Mouse (Mus musculus): ENCODE measurements around the gene Stox2. TPM values are rescaled to one million over a fixed set of nuclear protein-coding genes. Genes with fewer than 3 reads are reported as not detected.

Stox2 gene
- polyA plus RNA-seq, 1 experiment from 2014 or later, result 20.4 TPM

DNA sequence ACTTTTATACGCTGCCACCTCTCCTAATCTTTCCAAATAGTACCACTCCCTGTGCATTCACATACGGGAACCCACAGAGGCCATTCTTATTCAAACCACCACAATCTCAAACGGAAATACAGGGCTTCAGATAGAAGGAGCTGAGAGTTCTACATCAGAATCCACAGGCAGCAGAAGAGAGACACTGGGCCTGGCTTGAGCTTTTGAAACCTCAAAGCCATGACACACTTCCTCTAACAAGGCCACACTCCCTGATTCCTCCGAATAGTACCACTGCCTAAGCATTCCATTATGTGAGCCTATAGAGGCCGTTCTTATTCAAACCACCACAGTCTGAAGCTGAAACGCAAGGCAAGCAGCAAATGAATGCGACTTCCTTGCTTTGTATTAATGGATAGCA is 69.5 kb downstream of the Stox2 start:
- no peak overlapping the region for H3K4me3 ChIP-seq (replicated peaks)
- WGBS, result 83% methylated on average over 7 of the region's 7 CpGs
- no peaks in the 10 kb centered on the region for H3K36me3 ChIP-seq
- H3K4me1 ChIP-seq, result 0 out of 2 replicates have a peak, but pooled peaks cover 7% of the 10 kb centered on the region
- no peaks in the 10 kb centered on the region for H3K9me3 ChIP-seq (replicated peaks)
- H3K27ac ChIP-seq (replicated peaks), result no peak overlapping the region
- H3K9ac ChIP-seq, result no peak overlapping the region
- no peaks in the 10 kb centered on the region for H3K27me3 ChIP-seq
- no peak for ATAC-seq (ENCODE audit: insufficient number of reproducible peaks, low FRiP score, low TSS enrichment, low read depth)
- no peak overlapping the region for H3K4me2 ChIP-seq (replicated peaks)

DNA sequence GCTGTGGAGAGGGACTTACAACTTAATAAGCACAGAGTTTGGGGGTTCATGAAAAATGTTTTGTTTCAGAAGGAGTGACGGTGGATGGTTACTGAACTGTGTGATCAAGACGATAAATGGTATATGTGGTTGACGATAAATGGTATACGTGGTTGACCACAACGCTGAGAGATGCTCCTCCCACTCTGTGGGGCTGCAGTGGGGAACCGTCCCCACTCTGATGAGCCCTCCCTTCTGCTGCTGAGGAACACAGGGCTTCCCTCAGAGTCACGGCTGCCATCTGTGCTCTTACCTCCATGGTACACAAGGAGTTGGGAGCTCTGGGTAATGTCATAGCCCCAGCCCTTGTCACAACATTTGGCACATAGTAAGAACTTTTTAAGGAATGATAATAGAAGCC is 72.4 kb downstream of the Stox2 start:
- 79% methylated on average over 7 of the region's 7 CpGs for WGBS
- no peak overlapping the region for H3K9ac ChIP-seq
- no peaks in the 10 kb centered on the region for H3K36me3 ChIP-seq
- no peak for ATAC-seq (ENCODE audit: insufficient number of reproducible peaks, low FRiP score, low TSS enrichment, low read depth)
- H3K4me1 ChIP-seq, result peaks cover 25% of the 10 kb centered on the region
- H3K27ac ChIP-seq (replicated peaks), result no peak overlapping the region
- no peaks in the 10 kb centered on the region for H3K9me3 ChIP-seq (replicated peaks)
- no peak overlapping the region for H3K4me3 ChIP-seq (replicated peaks)
- no peak overlapping the region for H3K4me2 ChIP-seq (replicated peaks)
- no peaks in the 10 kb centered on the region for H3K27me3 ChIP-seq

DNA sequence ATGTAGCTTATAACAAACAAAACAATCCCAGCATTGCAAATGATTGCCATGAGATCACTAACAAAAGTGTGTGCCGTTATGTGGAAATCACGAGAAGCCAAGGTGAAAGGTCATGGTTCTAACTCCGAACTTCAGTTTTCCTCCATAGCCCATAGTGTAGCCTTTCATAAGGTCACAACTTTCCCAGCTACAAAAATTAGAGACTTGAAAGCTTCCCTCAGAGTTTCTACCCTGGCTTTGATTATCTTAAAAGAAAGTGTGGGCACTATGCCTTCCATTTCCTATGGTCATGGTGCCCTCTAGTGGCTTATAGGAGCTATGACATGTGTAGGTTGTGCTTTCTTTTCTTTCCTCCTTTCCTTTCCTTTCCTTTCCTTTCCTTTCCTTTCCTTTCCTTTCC is 74.6 kb downstream of the Stox2 start:
- WGBS, result 20% methylated on average over 3 of the region's 3 CpGs
- Histone ChIP-seq H3K36me3 (no peaks in the 10 kb centered on the region), H3K4me1 (peaks cover 23% of the 10 kb centered on the region), H3K9ac (no peak overlapping the region), H3K27ac (replicated peaks) (0 out of 2 replicates have a peak overlapping the region, but pooled peaks have one; percentile 18), H3K27me3 (no peaks in the 10 kb centered on the region), H3K4me3 (replicated peaks) (no peak overlapping the region), H3K4me2 (replicated peaks) (no peak overlapping the region), H3K9me3 (replicated peaks) (no peaks in the 10 kb centered on the region)
- no peak for ATAC-seq (ENCODE audit: insufficient number of reproducible peaks, low FRiP score, low TSS enrichment, low read depth)

DNA sequence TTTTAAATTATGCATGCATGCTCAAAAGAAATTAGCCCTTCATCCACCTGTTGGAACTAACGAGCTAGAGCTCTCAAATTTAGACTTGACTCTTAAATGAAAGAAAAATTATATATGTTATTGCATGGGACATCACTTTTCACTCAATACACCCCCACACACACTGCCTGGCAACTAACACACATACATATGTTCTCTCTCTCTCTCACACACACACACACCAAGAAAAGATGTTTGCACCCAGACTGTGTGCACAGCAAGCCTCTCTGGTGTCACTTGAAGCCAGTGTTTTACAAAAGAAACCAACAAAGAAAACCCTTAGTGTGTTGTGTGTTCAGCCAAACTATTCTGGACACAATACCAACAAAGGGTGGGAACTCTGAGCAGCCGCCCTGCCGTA is 75.1 kb downstream of the Stox2 start:
- no peaks in the 10 kb centered on the region for H3K27me3 ChIP-seq
- no peak overlapping the region for H3K4me3 ChIP-seq (replicated peaks)
- H3K36me3 ChIP-seq, result no peaks in the 10 kb centered on the region
- H3K27ac ChIP-seq (replicated peaks), result 0 out of 2 replicates have a peak overlapping the region, but pooled peaks have one; percentile 18
- no peaks in the 10 kb centered on the region for H3K9me3 ChIP-seq (replicated peaks)
- 66% methylated on average over 3 of the region's 3 CpGs for WGBS
- no peak overlapping the region for H3K9ac ChIP-seq
- peaks cover 23% of the 10 kb centered on the region for H3K4me1 ChIP-seq
- no peak for ATAC-seq (ENCODE audit: insufficient number of reproducible peaks, low FRiP score, low TSS enrichment, low read depth)
- H3K4me2 ChIP-seq (replicated peaks), result no peak overlapping the region

DNA sequence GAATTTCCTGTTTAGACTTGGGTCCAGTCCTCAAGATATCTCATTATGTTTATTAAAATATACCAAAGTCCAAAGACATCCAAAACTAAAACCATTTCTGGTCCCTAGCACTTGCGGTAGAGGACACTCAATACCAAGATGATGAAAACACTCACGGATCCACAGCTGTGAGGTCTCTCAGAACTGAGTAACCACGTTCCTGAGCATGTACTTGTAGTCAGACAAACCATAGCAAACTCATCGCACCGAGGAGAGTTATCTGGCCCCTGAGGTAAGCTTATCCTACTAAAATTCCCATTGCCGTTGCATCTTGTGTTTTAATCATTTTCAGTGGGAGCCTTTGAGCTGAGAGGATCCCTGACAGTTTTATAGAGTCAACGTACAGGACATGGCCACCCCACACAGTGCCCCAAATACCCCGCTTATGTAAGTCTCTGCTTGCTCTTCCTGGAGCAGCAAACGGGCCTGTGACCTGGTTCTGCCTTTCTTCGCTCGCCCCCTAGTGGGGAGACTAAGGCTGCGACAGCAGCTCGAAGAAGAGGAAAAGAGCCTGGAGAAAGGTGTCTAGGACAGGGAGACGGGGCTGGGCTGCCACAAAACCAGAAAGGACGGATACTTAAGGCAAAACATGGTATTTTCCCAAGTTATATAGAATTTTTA is 75.6 kb downstream of the Stox2 start:
- H3K27me3 ChIP-seq, result no peaks in the 10 kb centered on the region
- H3K9me3 ChIP-seq (replicated peaks), result no peaks in the 10 kb centered on the region
- no peak overlapping the region for H3K27ac ChIP-seq (replicated peaks)
- no peaks in the 10 kb centered on the region for H3K36me3 ChIP-seq
- ATAC-seq (ENCODE audit: insufficient number of reproducible peaks, low FRiP score, low TSS enrichment, low read depth), result peak; percentile 56; the same call in 1 of the 2 replicates
- H3K4me2 ChIP-seq (replicated peaks), result no peak overlapping the region
- 22% methylated on average over 15 of the region's 15 CpGs for WGBS
- no peak overlapping the region for H3K4me3 ChIP-seq (replicated peaks)
- H3K4me1 ChIP-seq, result peaks cover 23% of the 10 kb centered on the region
- H3K9ac ChIP-seq, result no peak overlapping the region

DNA sequence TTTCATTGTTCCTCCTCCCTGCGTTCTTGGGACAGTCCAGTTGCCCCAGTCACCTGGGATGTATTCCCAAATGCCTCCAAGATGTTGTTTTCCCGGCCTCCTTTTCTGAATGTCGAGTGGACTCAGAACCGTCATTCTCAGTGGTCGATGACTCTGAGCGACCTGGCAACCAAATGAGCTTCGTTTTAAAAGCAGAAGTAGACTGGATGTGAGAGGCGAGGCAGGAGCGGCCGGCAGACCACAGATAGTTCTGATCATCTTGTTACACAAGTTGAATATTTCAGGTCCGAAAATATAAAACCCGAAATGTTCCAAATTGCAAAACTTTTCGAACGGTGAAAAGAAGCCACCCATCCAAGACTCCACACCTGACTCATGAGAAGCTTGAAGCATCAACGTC is 76.2 kb downstream of the Stox2 start:
- H3K4me3 ChIP-seq (replicated peaks), result no peak overlapping the region
- no peaks in the 10 kb centered on the region for H3K27me3 ChIP-seq
- no peaks in the 10 kb centered on the region for H3K9me3 ChIP-seq (replicated peaks)
- peaks cover 23% of the 10 kb centered on the region for H3K4me1 ChIP-seq
- no peak overlapping the region for H3K27ac ChIP-seq (replicated peaks)
- WGBS, result 85% methylated on average over 15 of the region's 15 CpGs
- H3K36me3 ChIP-seq, result no peaks in the 10 kb centered on the region
- no peak for ATAC-seq (ENCODE audit: insufficient number of reproducible peaks, low FRiP score, low TSS enrichment, low read depth)
- H3K4me2 ChIP-seq (replicated peaks), result no peak overlapping the region
- H3K9ac ChIP-seq, result no peak overlapping the region

DNA sequence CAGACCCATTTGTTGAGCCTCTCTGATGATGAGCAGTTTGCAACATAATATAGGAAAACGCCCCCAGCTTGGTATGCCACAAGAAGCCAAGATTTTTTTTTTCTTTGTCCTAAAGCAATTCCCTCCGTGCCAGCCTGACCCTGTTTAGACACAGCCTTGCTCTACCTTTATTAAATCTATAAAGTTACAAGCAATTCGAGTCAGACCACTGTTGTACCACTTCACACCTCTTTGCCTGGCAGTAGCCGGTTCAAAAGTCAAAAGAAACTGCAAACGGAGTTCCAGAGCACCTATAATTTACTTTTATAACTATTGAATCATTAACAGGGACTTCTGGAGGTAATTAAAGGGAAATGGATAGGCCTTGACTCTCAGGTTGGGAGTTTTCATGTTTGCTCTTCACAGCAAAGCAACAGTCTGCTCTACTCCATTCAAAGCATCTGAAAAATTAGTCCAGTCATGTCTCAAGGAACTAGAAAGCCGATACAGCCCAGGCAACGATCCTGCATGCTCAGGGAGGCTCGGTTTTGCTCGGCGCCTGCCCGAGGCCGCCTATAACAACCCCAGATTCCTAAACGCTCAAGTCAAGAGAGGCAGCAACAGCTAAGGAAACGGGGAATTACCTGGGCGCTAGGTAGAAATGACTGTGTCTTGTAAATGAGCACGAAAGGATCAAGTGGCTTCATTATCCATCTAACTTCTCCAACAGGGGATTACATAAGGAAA is 77.0 kb downstream of the Stox2 start:
- H3K9ac ChIP-seq, result no peak overlapping the region
- no peaks in the 10 kb centered on the region for H3K36me3 ChIP-seq
- H3K9me3 ChIP-seq (replicated peaks), result no peaks in the 10 kb centered on the region
- no peak overlapping the region for H3K4me2 ChIP-seq (replicated peaks)
- no peaks in the 10 kb centered on the region for H3K27me3 ChIP-seq
- no peak overlapping the region for H3K4me3 ChIP-seq (replicated peaks)
- H3K27ac ChIP-seq (replicated peaks), result no peak overlapping the region
- no peak for ATAC-seq (ENCODE audit: insufficient number of reproducible peaks, low FRiP score, low TSS enrichment, low read depth)
- 39% methylated on average over 16 of the region's 16 CpGs for WGBS
- H3K4me1 ChIP-seq, result peaks cover 23% of the 10 kb centered on the region

DNA sequence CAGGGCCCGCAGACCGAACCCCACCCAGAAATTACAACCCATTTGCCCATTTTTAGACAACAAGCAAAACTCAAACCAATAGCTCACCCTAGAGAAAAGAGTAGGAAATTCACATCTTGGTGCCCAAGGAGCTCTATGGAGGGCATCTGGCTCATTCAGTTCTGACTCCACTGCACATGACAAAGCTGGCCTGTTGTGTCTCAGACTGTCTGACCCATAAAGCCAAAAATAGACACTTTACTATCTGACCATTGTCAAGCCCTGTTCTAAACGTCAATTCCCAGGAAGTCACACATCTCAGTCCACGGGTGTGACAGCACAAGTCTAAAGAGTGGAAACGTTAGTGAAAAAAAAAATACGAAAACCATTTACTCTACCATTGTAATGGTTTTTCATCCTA is 79.1 kb downstream of the Stox2 start:
- Histone ChIP-seq H3K36me3 (no peaks in the 10 kb centered on the region), H3K9ac (no peak overlapping the region), H3K9me3 (replicated peaks) (no peaks in the 10 kb centered on the region), H3K4me1 (peaks cover 23% of the 10 kb centered on the region), H3K4me3 (replicated peaks) (no peak overlapping the region), H3K27me3 (no peaks in the 10 kb centered on the region), H3K4me2 (replicated peaks) (no peak overlapping the region), H3K27ac (replicated peaks) (no peak overlapping the region)
- ATAC-seq (ENCODE audit: insufficient number of reproducible peaks, low FRiP score, low TSS enrichment, low read depth), result no peak
- WGBS, result 82% methylated on average over 6 of the region's 6 CpGs

DNA sequence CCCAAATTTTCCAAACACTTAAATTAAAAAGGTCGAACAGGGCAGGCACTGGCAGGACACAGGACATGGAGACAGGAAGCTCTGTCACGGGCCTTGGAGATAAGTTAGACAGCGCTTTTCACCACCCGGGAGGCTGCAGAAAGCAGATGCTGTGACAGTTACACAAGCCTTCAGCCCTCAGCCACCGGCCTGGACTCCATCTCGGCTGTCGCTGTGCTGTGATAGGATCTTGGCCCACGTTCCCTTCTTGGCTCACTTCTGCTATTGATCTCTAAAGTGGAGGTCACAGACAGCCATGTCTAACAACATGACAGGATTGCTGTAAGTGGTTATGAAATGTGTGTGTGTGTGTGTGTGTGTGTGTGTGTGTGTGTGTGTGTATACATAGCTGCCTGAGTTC is 82.9 kb downstream of the Stox2 start:
- WGBS, result 21% methylated on average over 8 of the region's 8 CpGs
- H3K4me3 ChIP-seq (replicated peaks), result no peak overlapping the region
- no peaks in the 10 kb centered on the region for H3K4me1 ChIP-seq
- H3K36me3 ChIP-seq, result no peaks in the 10 kb centered on the region
- H3K4me2 ChIP-seq (replicated peaks), result no peak overlapping the region
- H3K27me3 ChIP-seq, result no peaks in the 10 kb centered on the region
- H3K9me3 ChIP-seq (replicated peaks), result no peaks in the 10 kb centered on the region
- no peak overlapping the region for H3K9ac ChIP-seq
- no peak overlapping the region for H3K27ac ChIP-seq (replicated peaks)
- ATAC-seq (ENCODE audit: insufficient number of reproducible peaks, low FRiP score, low TSS enrichment, low read depth), result no peak

DNA sequence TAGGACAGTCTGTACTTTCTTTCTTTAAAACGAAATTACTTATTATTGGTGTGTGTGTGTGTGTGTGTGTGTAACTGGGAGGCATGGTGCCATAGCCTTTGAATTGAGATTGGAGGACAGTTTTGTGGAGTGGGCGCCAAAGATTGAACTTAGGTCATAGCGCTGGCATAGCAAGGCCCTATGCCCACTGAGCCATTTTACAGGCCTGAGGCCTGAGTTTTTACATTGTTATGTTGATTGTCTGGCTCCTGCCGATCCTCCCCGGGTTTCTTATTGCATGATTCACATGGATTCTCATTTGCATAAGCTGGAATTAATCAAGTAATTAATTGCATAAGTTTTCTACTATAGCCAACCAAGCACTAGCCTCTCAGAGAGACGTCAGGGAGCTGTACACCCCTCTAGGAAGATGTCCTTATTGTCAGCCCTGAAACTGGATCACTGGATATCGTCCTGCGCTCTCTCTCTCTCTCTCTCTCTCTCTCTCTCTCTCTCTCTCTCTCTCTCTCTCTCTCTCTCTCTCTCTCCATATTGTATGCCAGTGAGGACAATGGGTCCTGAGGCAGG is 90.7 kb downstream of the Stox2 start:
- Histone ChIP-seq H3K4me1 (peaks cover 27% of the 10 kb centered on the region), H3K27me3 (no peaks in the 10 kb centered on the region), H3K4me2 (replicated peaks) (no peak overlapping the region), H3K27ac (replicated peaks) (no peak overlapping the region), H3K9ac (no peak overlapping the region), H3K36me3 (no peaks in the 10 kb centered on the region), H3K4me3 (replicated peaks) (no peak overlapping the region), H3K9me3 (replicated peaks) (no peaks in the 10 kb centered on the region)
- ATAC-seq (ENCODE audit: insufficient number of reproducible peaks, low FRiP score, low TSS enrichment, low read depth), result no peak
- WGBS, result 63% methylated on average over 8 of the region's 8 CpGs

DNA sequence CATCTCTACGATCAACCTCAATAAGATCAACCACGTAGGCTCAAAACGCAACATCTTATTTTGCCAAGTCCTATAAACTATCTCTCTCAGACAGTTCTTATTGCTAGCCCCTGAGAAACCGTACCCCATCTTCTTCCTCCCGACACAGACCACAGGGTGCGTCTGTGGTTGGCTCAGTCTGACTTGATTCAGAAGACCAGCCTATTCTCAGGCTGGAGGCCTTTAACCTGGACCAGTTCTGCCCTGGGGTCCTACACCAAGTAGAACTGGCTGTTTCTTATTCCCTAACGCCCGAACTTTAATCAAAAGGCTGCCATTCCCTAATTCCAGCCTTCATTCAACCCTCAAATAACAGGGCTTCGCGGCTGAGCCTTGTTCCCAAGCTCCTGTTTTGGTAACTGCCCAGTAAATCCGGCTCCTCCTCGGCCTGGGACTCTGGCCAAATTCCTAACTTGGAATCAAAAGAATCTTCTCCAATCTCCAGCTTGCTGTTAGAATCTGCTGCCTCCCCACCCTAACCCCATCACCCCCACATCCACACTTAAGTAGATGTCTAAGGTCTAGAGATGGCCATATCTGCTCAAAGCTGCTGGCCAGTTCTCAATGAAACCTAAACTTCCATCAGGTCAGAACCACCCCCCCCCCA is 91.5 kb downstream of the Stox2 start:
- 52% methylated on average over 12 of the region's 12 CpGs for WGBS
- no peaks in the 10 kb centered on the region for H3K27me3 ChIP-seq
- no peaks in the 10 kb centered on the region for H3K36me3 ChIP-seq
- H3K9me3 ChIP-seq (replicated peaks), result no peaks in the 10 kb centered on the region
- peaks cover 33% of the 10 kb centered on the region for H3K4me1 ChIP-seq
- ATAC-seq (ENCODE audit: insufficient number of reproducible peaks, low FRiP score, low TSS enrichment, low read depth), result peak; percentile 70
- no peak overlapping the region for H3K4me3 ChIP-seq (replicated peaks)
- H3K4me2 ChIP-seq (replicated peaks), result no peak overlapping the region
- no peak overlapping the region; the same call in 1 of the 2 replicates for H3K27ac ChIP-seq (replicated peaks)
- no peak overlapping the region for H3K9ac ChIP-seq
